Comparison of ENCODE assay signal across 17 mouse cellular contexts in the genomic region with DNA sequence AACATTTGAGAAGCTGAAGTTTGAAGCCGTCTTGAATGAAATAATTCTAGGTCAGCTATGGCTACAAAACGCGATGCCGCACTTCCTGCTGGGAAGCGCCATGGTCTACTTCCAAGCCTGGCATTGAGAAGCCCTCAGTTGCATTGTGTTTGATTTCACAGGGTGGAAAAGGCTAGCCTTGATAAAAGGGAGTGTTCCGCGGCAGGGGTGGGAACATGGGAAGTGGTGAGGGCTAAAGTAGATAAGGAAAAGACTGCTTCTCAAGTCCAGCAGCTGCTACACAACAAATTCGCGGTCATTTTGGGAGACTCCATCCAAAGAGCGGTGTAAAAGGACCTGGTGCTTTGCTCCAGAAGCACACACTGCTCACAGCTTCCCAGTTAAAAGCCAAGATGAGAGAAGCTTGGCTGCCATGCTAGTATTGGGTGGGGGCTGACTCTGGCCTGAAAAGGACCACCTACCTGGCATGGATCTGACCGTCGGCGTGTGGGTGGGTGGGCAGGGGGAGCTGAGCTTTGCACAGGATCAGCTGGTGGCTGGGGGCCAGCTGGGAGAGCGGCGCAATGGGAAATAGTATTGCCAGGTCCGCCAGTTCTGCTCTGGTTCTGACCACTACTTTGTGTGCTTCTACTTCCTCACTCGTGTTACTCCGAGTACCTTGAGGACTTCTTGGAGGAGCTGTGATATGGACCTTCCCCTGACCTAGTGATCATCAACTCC. TPM values are rescaled to one million over a fixed set of nuclear protein-coding genes. Genes with fewer than 3 reads are reported as not detected.
A peak's percentile ranks its signal among the peaks of the same experiment; 100 is the strongest.
DNase-seq lines count a peak whose midpoint lies in the region.
"Had no signal": no experiment of that assay in that cellular context is flagged by ENCODE, and none has a peak within 500 bp of the region (broad histone marks: within the 10 kb centered on the region; RNA-seq: fewer than 3 reads in every experiment).

No protein-coding gene starts in this region.

- H3K79me2 ChIP-seq in macrophage (ENCODE audit: inconsistent target): no peaks in the 10 kb centered on the region

- H3K4me1 ChIP-seq in embryonic facial prominence, embryonic 10.5 days: peaks cover 8% of the 10 kb centered on the region

- H3K27me3 ChIP-seq in embryonic facial prominence, embryonic 10.5 days (replicated peaks; ENCODE audit: low read depth, poor library complexity, severe bottlenecking): no peaks in the 10 kb centered on the region
- H3K27me3 ChIP-seq: lung, embryonic 15.5 days had no signal

- 0 out of 2 replicates have a peak overlapping the region, but pooled peaks have one; percentile 30 for H3K27ac ChIP-seq in embryonic facial prominence, embryonic 10.5 days (replicated peaks)
- H3K27ac ChIP-seq in macrophage: peak overlapping the region; percentile 38
- H3K27ac ChIP-seq: hindbrain, embryonic 14.5 days; lung, embryonic 15.5 days had no signal

- peak; percentile 3 for DNase-seq in kidney, postnatal 10 days
- no peak for DNase-seq in kidney, adult 11 months
- no peak for DNase-seq in embryonic facial prominence, embryonic 10.5 days (ENCODE audit: low spot score)
- DNase-seq in liver: peak; percentile 58
- no peak for DNase-seq in layer of hippocampus, adult 9-10 months (ENCODE audit: low spot score)
- DNase-seq in kidney, postnatal 14 days: no peak
- DNase-seq: adrenal gland, postnatal 25 days; cerebellum, postnatal 10 days; embryo, embryonic 11 days; forebrain, postnatal 0 days; gastrocnemius, postnatal 14 days; kidney, postnatal 25 days had no signal

- no peaks in the 10 kb centered on the region for H3K36me3 ChIP-seq in embryonic facial prominence, embryonic 10.5 days (replicated peaks)
- no peaks in the 10 kb centered on the region for H3K36me3 ChIP-seq in macrophage (ENCODE audit: inconsistent target)
- H3K36me3 ChIP-seq: G1E; lung, embryonic 15.5 days had no signal

- WGBS in embryonic facial prominence, embryonic 10.5 days: 92% methylated on average over 18 of the region's 18 CpGs
- 55% methylated on average over 15 of the region's 18 CpGs for WGBS in macrophage (ENCODE audit: missing documents)

- H3K4me3 ChIP-seq in embryonic facial prominence, embryonic 10.5 days: no peak overlapping the region
- no peak overlapping the region for H3K4me3 ChIP-seq in macrophage (ENCODE audit: inconsistent target)
- H3K4me3 ChIP-seq: lung, embryonic 15.5 days had no signal

- no peaks in the 10 kb centered on the region for H3K9me3 ChIP-seq in embryonic facial prominence, embryonic 10.5 days
- H3K9me3 ChIP-seq: G1E; lung, embryonic 15.5 days had no signal

RNA-seq across cellular contexts. Expression of a gene that starts 10.0 kb away (rescaled TPM):
- polyA plus RNA-seq in embryonic facial prominence, embryonic 10.5 days (2016; fragmentation: Nextera tagmentation; extraction: Ambion mirVana): 9.1 and 9.2 TPM in 2 replicates
- total RNA-seq in macrophage (2018; cell fraction: chromatin; rRNA removed): 100 to 1,000 TPM in 1 of 26 experiments, 10 to 100 TPM in 11, 1 to 10 TPM in 14; 2.2 to 114 (median 8.5) TPM
- total RNA-seq in macrophage (2018; cell fraction: cytosol; rRNA removed): 100 to 1,000 TPM in 19 of 26 experiments, 10 to 100 TPM in 7; 65.0 to 223 (median 125) TPM
- 100 to 1,000 TPM in 2 of 26 experiments, 10 to 100 TPM in 24; 15.9 to 230 (median 37.1) TPM for total RNA-seq in macrophage (2018; cell fraction: nucleus; rRNA removed)
- 72.8 to 156 TPM (median 87.8 TPM) in 3 replicates for polyA plus RNA-seq in macrophage (2018)

RNA-seq across cellular contexts. Expression of a gene that starts 16.8 kb away (rescaled TPM):
- 8.6 and 10.0 TPM in 2 replicates for polyA plus RNA-seq in embryonic facial prominence, embryonic 10.5 days (2016; fragmentation: Nextera tagmentation; extraction: Ambion mirVana)
- 10 to 100 TPM in 1 of 26 experiments, 1 to 10 TPM in 6, not detected in 19; 1.6 to 10.1 (median 2.9) TPM for total RNA-seq in macrophage (2018; cell fraction: chromatin; rRNA removed)
- 10 to 100 TPM in 17 of 26 experiments, 1 to 10 TPM in 9; 3.8 to 42.2 (median 11.9) TPM for total RNA-seq in macrophage (2018; cell fraction: cytosol; rRNA removed)
- 10 to 100 TPM in 1 of 26 experiments, 1 to 10 TPM in 18, not detected in 7; 1.0 to 25.5 (median 2.5) TPM for total RNA-seq in macrophage (2018; cell fraction: nucleus; rRNA removed)
- not detected in 3 replicates for polyA plus RNA-seq in macrophage (2018)

RNA-seq across cellular contexts. Expression of a gene that starts 17.9 kb away (rescaled TPM):
- polyA plus RNA-seq in embryonic facial prominence, embryonic 10.5 days (2016; fragmentation: Nextera tagmentation; extraction: Ambion mirVana): 1.9 and 2.9 TPM in 2 replicates
- total RNA-seq in macrophage (2018; cell fraction: chromatin; rRNA removed): 10 to 100 TPM in 5 of 26 experiments, 1 to 10 TPM in 14, not detected in 7; 3.5 to 24.2 (median 7.1) TPM
- total RNA-seq in macrophage (2018; cell fraction: cytosol; rRNA removed): 10 to 100 TPM in 24 of 26 experiments, 1 to 10 TPM in 2; 7.7 to 70.0 (median 21.1) TPM
- 10 to 100 TPM in 5 of 26 experiments, 1 to 10 TPM in 17, not detected in 4; 2.2 to 42.4 (median 7.3) TPM for total RNA-seq in macrophage (2018; cell fraction: nucleus; rRNA removed)
- polyA plus RNA-seq in macrophage (2018): not detected in 3 replicates
- polyA plus RNA-seq: forebrain, postnatal 0 days had no signal

RNA-seq across cellular contexts. Expression of a gene that starts 18.0 kb away (rescaled TPM):
- 1.5 and 2.0 TPM in 2 replicates for polyA plus RNA-seq in embryonic facial prominence, embryonic 10.5 days (2016; fragmentation: Nextera tagmentation; extraction: Ambion mirVana)
- total RNA-seq in macrophage (2018; cell fraction: chromatin; rRNA removed): 10 to 100 TPM in 14 of 26 experiments, 1 to 10 TPM in 12; 2.7 to 31.8 (median 15.3) TPM
- total RNA-seq in macrophage (2018; cell fraction: cytosol; rRNA removed): 10 to 100 TPM; 25.0 to 63.5 (median 42.9) TPM
- 10 to 100 TPM; 12.6 to 62.1 (median 39.3) TPM for total RNA-seq in macrophage (2018; cell fraction: nucleus; rRNA removed)
- polyA plus RNA-seq in macrophage (2018): 27.7 to 67.4 TPM (median 36.4 TPM) in 3 replicates
- polyA plus RNA-seq: G1E had no signal

RNA-seq across cellular contexts. Expression of a gene that starts 22.3 kb away (rescaled TPM):
- 39.1 and 43.8 TPM in 2 replicates for polyA plus RNA-seq in embryonic facial prominence, embryonic 10.5 days (2016; fragmentation: Nextera tagmentation; extraction: Ambion mirVana)
- total RNA-seq in macrophage (2018; cell fraction: chromatin; rRNA removed): 10 to 100 TPM in 2 of 26 experiments, 1 to 10 TPM in 9, not detected in 15; 2.9 to 15.3 (median 6.8) TPM
- total RNA-seq in macrophage (2018; cell fraction: cytosol; rRNA removed): 10 to 100 TPM in 23 of 26 experiments, 1 to 10 TPM in 3; 6.6 to 66.1 (median 21.8) TPM
- 10 to 100 TPM in 5 of 26 experiments, 1 to 10 TPM in 16, not detected in 5; 3.7 to 37.0 (median 6.6) TPM for total RNA-seq in macrophage (2018; cell fraction: nucleus; rRNA removed)
- polyA plus RNA-seq in macrophage (2018): not detected in 3 replicates
- polyA plus RNA-seq: urinary bladder, adult 2 months had no signal

Comparison
In these comparisons a context has a peak if more than half of its experiments do, and no peak if none do; other contexts are left out.
1. DNase-seq: peak in kidney, postnatal 10 days (single experiment) and liver (single experiment); none in kidney, adult 11 months (single experiment), embryonic facial prominence, embryonic 10.5 days (single experiment), layer of hippocampus, adult 9-10 months (single experiment) and kidney, postnatal 14 days (single experiment).